Mouse (Mus musculus) cerebellum, postnatal 4 days (tissue): ENCODE data around the gene Atg2b.

ENCODE experiments used
- DNase-seq, 2 experiments: peaks; one replicate each; pipeline ENCODE4 v3.0.0; 2022; ENCODE audit warnings: low spot score in 2 of 2, mixed read lengths in 1 of 2

Gene Atg2b

DNA sequence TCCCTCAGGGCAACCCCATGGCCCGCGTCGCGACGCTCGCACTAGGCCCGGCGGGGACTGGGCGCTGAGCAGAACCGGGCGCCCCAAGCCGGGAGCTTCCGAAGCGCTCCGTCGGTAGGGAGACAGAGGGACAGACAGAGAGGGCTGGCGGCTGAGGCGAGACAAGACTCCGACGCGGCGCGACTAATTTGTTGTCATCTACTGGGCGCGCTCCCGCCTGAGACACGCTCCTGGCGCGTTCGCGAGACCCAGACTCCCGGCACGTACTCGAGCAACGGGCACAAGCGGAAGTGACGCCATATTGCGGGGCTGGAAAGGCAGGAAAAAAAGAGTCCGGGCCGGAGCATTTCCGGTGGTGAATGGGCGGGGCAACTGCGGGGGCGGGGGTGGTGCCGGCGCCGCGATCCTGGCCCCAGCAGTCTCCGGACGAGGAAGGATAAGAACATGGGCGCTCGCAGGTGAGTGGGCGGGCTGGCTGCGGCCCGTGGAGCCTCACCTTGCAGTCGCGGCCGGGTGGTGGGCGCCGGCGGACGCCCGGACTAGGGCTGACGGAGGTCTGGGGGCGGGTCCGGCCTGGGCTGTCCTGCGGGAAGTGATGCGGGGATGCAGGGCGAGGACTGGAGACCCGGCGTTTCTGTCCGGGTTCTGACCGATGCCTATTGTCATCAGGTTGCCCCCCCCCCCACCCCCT, at the start of gene Atg2b:
Gene Atg2b (minus strand): TSS at position 211 of the 691 bp plus-strand sequence.
- DNase-seq: peak; percentile 91 to 96

DNA sequence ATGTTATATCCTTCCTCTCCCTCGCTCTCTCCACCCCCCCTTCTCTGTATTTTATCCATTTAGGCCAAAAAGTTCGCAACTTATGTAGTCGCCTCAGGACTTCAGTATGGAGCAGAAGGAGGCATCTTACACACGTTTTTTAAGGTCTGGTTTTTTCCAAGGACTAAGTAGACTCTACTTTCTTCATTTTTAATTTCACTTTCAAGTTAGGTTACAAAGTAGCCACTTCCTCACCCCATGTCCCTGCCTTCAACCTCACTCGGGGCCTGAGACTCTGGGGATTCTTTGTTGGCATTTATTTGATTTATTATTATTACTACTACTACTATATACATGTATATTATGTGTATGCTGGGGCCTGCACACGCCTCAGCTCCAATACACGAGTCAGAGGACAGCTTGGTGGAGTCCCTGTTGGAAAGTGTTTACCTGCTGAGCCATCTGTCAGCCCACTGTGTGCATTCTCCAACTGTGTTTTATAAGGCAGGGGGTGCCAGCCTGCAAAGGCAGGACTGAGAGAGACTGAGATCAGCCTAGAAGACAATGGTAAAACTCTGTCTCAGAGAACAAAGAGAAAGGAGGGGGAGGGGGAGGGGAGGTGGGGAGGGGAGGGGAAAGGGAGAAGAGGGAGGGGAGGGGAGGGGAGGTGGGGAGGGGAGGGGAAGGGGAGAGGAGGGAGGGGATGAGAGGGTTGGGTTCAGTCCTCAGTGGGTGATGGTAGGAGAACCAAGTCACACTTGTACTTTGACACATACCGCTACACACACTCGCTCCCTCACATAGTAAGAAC, 48.6 kb upstream of the Atg2b start:
- DNase-seq: no peak

DNA sequence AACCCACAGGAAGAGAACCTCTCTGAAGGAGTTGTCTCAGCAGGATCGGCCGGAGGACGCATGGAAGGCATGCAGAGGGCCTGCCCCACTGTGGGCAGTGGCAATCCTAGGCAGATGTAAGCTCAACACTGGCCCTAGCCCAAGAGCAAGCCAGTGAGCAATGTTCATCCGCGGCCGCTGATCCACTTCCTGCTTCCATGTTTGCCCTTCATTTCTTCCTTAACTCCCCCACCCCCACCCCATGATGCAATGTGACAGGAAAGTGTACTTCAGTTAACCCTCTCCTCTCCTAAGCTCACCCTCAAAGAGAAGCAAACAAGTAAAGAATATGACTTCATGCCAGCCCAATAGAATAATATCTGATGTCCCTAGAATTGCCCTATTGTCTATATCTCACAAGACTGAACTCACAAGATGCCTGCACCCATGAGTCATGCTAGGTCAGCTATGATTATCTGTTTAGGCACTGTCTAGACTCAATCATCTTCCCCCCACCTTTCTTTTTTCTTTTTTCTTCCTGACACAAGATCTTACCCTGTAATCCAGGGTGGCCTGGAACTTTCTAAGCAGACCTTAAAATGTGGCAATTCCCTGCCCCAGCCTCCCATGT, 45.9 kb upstream of the Atg2b start:
- DNase-seq: no peak

- peak in 1 of 2 experiments; percentile 40 for DNase-seq
Observed at GRCm38 (mm10) chr12:105727964-105728363, 43.0 kb upstream of the Atg2b start.

GRCm38 (mm10) chr12:105727268-105727667, 42.3 kb upstream of the Atg2b start:
- DNase-seq: no peak

GRCm38 (mm10) chr12:105725736-105726135, 40.7 kb upstream of the Atg2b start:
- DNase-seq: no peak

GRCm38 (mm10) chr12:105724616-105725015, 39.6 kb upstream of the Atg2b start:
- no peak for DNase-seq

DNA sequence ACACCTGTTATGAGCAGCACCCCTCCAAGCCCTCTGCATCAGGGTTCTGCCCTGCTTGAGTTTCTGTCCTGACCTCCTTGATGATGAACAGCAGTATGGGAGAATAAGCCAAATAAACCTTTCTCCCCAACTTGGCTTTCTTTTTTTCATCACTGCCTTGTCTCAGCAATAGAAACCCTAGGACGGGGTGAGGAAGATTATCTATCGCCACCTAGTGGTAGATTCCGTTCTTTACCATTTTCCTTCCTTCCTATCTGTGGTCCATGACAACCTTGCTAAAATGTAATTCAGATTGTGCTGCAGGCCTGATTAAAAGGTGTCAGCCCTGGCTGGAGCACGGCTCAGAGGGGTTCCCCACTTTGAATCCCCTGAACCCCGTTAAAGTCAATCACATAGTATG, 37.6 kb upstream of the Atg2b start:
- DNase-seq: peak in 1 of 2 experiments; percentile 10

- no peak for DNase-seq
Observed at GRCm38 (mm10) chr12:105721452-105722132, 36.6 kb upstream of the Atg2b start.

DNA sequence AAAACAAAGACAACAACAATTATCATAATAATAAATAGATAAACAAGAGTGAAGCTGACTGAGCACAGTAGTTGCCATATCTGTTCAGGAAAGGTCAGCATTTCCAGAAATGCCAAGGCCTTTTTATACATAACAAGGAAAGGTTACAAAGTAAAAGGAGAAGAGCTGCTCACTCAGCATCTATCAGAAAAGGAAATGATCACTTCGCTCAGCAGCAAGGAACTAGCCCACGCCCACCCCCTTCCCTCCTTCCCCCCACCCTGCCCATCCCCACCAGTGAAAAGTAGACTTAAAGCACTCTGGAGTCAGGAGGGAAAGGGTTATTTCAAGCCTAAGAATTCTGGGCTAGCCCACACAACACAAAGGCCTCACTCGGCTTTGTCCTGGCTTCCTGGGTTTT, 35.2 kb upstream of the Atg2b start:
- DNase-seq: no peak

DNA sequence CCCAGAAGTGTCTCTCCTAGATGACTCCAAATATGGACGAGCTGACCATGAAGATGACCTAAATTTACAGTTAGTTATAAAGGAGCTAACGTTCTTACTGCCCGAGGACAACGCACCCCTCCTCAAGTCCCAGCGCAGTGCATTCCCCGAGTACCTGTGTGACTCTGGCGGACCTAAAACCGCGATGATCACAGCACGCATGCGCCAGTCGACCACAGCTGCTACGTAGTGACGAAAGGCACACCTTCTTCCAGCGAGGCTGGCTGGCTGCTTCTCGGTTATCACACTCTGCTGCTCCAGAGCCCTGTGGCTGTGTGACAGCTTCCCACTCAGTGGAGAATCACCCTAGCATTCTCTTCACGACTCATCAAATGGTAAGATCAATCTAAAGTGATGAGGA, 33.6 kb upstream of the Atg2b start:
- peak in 1 of 2 experiments; percentile 20 for DNase-seq

DNA sequence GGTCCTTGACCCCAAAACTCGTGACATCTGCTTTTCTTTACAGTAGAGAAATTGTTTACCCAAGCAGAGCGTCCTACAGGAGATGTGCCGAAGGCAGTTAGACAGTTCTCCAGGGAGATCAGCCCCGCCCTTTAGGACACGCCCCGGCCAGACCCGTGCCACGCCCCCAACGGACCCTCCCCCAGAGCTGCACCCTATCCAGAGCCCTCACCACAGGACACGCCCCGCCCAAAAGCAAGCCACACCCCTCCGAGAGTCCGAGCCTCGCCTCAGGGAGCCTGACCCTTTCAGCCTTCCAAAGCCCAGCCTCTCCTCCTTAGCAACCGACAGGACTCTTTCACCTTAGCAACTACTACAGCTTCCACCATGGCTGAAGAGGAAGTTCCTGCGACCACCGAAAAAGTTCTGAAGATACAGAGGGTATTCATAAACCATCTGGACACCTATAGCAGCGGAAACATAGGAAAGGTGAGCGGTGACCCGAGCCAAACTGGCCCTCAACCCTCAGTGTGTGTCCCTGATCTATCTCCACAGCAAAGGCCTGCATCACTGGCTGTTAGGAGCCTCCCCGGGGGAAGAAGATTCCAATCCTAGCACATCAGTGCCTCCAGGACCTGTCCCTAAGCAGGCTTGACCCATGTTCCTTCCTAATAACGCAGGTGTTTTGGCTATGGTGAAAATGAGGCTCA, 20.9 kb upstream of the Atg2b start, which contains the start of gene Ak7:
Gene Ak7 (plus strand): TSS at position 178 of the 689 bp plus-strand sequence.
- DNase-seq: peak; percentile 19 to 27

DNA sequence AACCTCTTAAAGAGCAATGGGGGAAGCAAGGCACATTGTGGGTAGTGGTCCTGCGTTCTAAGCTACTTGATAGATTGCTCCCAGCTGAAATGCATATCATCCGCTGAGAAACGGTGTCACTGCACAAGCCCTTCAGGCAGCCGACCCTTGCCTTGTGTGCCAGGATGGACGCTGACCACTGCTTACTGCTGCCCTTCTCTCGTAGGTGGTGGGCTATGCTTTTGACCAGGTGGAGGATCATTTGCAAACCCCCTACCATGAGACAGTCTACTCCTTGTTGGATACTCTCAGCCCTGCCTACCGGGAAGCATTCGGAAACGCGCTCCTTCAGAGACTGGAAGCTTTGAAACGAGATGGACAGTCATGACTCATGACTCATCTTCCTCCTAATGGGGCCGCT, 15.4 kb upstream of the Atg2b start:
- no peak for DNase-seq

- DNase-seq: no peak
Observed at GRCm38 (mm10) chr12:105697104-105697780, 12.2 kb upstream of the Atg2b start.

DNA sequence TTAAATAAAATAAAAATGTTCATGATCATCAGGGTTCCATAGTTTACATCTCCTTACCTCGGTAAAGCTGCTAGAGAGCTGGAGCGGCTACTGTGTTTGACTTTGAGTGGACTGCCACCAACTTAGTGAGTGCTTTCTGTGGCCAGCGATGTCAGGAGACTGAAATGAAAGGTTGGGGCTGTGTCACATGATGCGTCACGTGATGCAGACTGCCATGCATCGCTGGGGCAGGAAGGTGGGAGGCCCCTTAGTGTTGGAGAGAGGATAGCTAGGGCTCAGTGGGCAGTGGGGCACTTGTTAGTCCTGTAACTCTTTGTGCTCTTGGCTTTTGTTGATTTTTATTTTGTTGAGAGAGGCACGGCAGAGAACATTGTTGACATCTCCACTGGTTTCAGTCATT, 10.8 kb upstream of the Atg2b start:
- DNase-seq: no peak

DNA sequence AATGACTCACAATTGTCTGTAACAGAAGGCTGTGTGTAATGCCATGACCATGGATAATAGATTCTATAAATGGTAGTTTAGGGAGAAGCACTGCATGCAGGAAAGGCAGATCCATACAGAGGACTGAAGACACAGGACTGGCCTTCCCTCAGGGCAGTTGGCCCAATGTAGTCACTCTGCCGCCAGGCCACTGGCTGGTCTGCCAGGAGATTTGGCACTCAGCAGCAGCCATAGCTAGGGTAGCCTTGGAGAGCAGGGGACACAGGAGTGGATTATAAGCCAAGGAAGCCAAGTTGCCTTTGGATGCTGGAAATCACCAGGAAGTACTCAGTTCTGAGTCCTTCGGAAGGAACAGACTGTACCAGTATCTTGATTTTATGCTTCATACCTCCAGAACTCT, 9.0 kb upstream of the Atg2b start:
- DNase-seq: peak in 1 of 2 experiments; percentile 6

DNA sequence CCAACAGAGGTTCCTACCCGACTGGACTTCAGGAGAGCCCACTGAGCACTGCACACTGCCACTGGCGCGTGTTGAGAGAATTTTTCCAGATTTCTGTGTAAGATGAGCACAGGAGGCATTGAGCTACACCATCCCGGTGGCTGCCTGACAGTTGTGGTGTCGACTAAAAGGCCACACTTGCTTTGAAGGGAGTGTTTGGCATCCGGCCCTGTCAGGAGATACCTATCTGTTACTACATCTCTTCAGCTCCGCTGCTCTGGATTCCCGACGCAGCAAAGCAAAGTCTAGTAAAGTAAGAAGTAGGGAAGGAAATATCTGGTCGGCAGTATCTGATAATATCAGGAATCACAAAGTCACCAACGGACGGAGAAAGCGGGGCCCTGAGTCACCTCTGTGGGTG, 4.4 kb upstream of the Atg2b start:
- no peak for DNase-seq

- no peak for DNase-seq
Observed at GRCm38 (mm10) chr12:105688546-105688945, 3.5 kb upstream of the Atg2b start.

- DNase-seq: no peak
Observed at GRCm38 (mm10) chr12:105687416-105687815, 2.4 kb upstream of the Atg2b start.

- no peak for DNase-seq
Observed at GRCm38 (mm10) chr12:105686791-105687190, 1.8 kb upstream of the Atg2b start.
